Mouse (Mus musculus): Measurements from ENCODE around the gene Paqr9. TPM values are rescaled to one million over a fixed set of nuclear protein-coding genes. Genes with fewer than 3 reads are reported as not detected.

Gene Paqr9
- polyA plus RNA-seq, 1 experiment from 2014 or later = 0.29 TPM

DNA sequence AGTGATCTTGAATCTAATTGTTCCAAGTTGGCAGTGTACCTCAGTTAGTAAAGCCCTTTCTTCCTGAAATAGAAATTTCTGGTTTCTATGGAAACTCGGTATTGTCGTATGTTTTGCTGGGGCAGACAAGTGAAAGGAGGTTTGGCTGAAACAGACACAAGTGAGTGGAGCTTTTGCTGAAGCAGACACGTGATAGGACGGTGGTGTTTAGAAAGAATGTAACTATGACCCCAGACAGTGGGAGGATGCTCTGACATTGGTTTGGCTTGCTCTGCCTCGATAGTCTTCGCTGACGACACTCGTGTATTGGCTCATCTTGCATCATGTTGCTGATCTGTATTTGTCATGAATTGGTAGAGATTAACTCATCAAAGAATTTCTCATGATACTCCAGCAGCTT lies 38.4 kb upstream of the Paqr9 start:
- DNase-seq (ENCODE audit: low spot score) = no peak
- Histone ChIP-seq H3K27ac (replicated peaks; ENCODE audit: low read depth, low read length) (no peak overlapping the region), H3K36me3 (replicated peaks; ENCODE audit: control insufficient read depth, insufficient read depth, low read depth, low read length) (no peaks in the 10 kb centered on the region)

DNA sequence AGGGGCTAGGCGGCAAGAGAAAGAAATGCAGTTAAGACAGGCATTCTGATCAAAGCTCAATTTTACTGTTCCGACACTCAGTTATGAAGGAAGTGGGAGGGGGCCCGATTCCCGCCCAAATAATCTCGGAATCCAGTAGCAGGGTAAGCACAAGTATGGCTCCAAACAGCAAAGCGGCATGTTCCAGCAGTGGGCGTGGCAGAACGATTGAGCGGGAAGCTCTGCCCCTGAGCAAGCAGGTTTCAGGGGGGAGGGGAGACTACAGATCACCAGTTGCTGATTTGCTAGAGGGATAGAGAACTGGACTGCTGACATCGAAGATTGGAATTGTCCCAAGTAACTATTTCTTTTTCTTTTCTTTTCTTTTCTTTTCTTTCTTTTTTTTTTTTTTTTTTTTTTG lies 37.9 kb upstream of the Paqr9 start:
- ATAC-seq (replicated peaks; ENCODE audit: insufficient number of reproducible peaks, low FRiP score, low TSS enrichment, low read depth) = no peak

More for the DNA sequence above, 38.4 kb upstream of the Paqr9 start:
- Histone ChIP-seq H3K9me3 (replicated peaks; ENCODE audit: control insufficient read depth, low read length) (no peaks in the 10 kb centered on the region), H3K4me3 (ENCODE audit: low read depth, low read length) (no peak overlapping the region), H3K4me2 (ENCODE audit: low read depth, low read length) (no peak overlapping the region), H3K27me3 (ENCODE audit: control insufficient read depth, insufficient read depth, low read length) (no peaks in the 10 kb centered on the region), H3K4me1 (ENCODE audit: control insufficient read depth, insufficient read depth, low read length) (no peaks in the 10 kb centered on the region), H3K9ac (replicated peaks; ENCODE audit: low read length) (no peak overlapping the region)
- no peak for ATAC-seq (replicated peaks; ENCODE audit: insufficient number of reproducible peaks, low FRiP score, low TSS enrichment, low read depth)
- WGBS = 91% methylated on average over 8 of the region's 8 CpGs

DNA sequence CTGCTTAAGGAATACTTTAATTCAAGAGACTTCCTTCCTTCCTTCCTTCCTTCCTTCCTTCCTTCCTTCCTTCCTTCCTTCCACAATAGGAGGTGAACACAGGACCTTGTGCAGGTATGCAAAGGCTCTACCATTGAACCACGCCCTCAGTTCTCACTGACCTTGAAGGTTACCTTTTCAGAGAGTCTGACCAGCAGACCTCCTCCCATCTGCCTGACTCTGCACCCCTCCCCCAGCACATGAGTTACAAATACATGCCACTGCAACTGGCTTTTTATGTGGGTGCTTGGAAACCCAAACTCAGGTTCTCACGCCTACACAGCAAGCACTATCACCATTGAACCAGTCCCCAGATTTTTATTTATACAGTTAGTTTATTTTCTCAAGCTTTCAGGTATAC lies 36.9 kb upstream of the Paqr9 start:
- H3K4me2 ChIP-seq (ENCODE audit: low read depth, low read length) = no peak overlapping the region
- no peaks in the 10 kb centered on the region for H3K4me1 ChIP-seq (ENCODE audit: control insufficient read depth, insufficient read depth, low read length)
- no peak for ATAC-seq (replicated peaks; ENCODE audit: insufficient number of reproducible peaks, low FRiP score, low TSS enrichment, low read depth)
- H3K9me3 ChIP-seq (replicated peaks; ENCODE audit: control insufficient read depth, low read length) = no peaks in the 10 kb centered on the region
- no peak overlapping the region for H3K4me3 ChIP-seq (ENCODE audit: low read depth, low read length)
- no peaks in the 10 kb centered on the region for H3K36me3 ChIP-seq (replicated peaks; ENCODE audit: control insufficient read depth, insufficient read depth, low read depth, low read length)
- no peak overlapping the region for H3K9ac ChIP-seq (replicated peaks; ENCODE audit: low read length)
- H3K27me3 ChIP-seq (ENCODE audit: control insufficient read depth, insufficient read depth, low read length) = no peaks in the 10 kb centered on the region
- H3K27ac ChIP-seq (replicated peaks; ENCODE audit: low read depth, low read length) = no peak overlapping the region
- WGBS = 87% methylated on average over 2 of the region's 2 CpGs
- no peak for DNase-seq (ENCODE audit: low spot score)

More for the DNA sequence above, 37.9 kb upstream of the Paqr9 start:
- Histone ChIP-seq H3K9ac (replicated peaks; ENCODE audit: low read length) (no peak overlapping the region), H3K27me3 (ENCODE audit: control insufficient read depth, insufficient read depth, low read length) (no peaks in the 10 kb centered on the region), H3K9me3 (replicated peaks; ENCODE audit: control insufficient read depth, low read length) (no peaks in the 10 kb centered on the region), H3K36me3 (replicated peaks; ENCODE audit: control insufficient read depth, insufficient read depth, low read depth, low read length) (no peaks in the 10 kb centered on the region), H3K4me1 (ENCODE audit: control insufficient read depth, insufficient read depth, low read length) (no peaks in the 10 kb centered on the region), H3K4me2 (ENCODE audit: low read depth, low read length) (no peak overlapping the region), H3K4me3 (ENCODE audit: low read depth, low read length) (no peak overlapping the region), H3K27ac (replicated peaks; ENCODE audit: low read depth, low read length) (no peak overlapping the region)
- DNase-seq (ENCODE audit: low spot score) = peak; percentile 41
- WGBS = 54% methylated on average over 10 of the region's 10 CpGs

DNA sequence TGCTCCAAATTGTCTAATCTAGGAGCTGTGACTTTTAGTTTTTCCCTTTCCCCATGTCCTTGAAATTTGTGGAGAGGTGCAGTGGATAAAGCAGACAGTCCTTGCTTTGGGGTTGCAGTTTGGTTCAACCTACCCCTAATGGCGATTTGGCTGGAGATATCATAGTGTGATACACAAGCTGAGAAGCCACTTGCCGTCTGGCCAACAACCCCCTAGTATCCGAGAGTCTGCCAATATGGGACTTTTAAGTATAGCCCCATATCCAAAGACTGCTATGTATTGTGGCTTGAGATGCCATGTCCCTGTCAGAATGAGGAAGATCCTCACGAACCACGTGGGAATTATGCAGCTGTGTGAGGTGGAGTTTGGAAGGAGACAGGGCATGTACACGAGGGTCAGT lies 34.1 kb upstream of the Paqr9 start:
- Histone ChIP-seq H3K27me3 (ENCODE audit: control insufficient read depth, insufficient read depth, low read length) (no peaks in the 10 kb centered on the region), H3K36me3 (replicated peaks; ENCODE audit: control insufficient read depth, insufficient read depth, low read depth, low read length) (no peaks in the 10 kb centered on the region), H3K9ac (replicated peaks; ENCODE audit: low read length) (no peak overlapping the region), H3K4me3 (ENCODE audit: low read depth, low read length) (no peak overlapping the region), H3K4me2 (ENCODE audit: low read depth, low read length) (no peak overlapping the region), H3K27ac (replicated peaks; ENCODE audit: low read depth, low read length) (no peak overlapping the region), H3K9me3 (replicated peaks; ENCODE audit: control insufficient read depth, low read length) (no peaks in the 10 kb centered on the region), H3K4me1 (ENCODE audit: control insufficient read depth, insufficient read depth, low read length) (no peaks in the 10 kb centered on the region)
- 78% methylated on average over 6 of the region's 6 CpGs for WGBS
- ATAC-seq (replicated peaks; ENCODE audit: insufficient number of reproducible peaks, low FRiP score, low TSS enrichment, low read depth) = no peak
- no peak for DNase-seq (ENCODE audit: low spot score)

DNA sequence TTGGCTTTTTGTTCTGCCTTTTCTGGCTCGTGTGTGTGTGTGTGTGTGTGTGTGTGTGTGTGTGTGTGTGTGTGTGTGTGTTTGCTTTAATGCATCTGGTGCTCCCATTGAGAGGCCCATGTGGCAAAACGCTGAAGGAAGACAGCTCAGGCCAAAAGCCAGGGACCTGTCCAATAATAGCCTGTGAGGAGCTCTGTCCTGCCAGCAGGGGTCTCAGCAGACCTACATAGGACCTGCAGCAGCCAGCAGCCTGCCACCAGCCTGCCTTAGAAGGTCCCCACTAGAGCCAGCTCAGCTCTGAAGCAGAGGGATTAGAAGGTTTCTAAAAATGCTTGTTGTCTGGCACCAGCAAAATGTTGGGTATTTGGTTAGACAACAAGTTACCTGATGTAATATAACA lies 33.5 kb upstream of the Paqr9 start:
- Histone ChIP-seq H3K27ac (replicated peaks; ENCODE audit: low read depth, low read length) (no peak overlapping the region), H3K27me3 (ENCODE audit: control insufficient read depth, insufficient read depth, low read length) (no peaks in the 10 kb centered on the region), H3K4me2 (ENCODE audit: low read depth, low read length) (no peak overlapping the region), H3K4me3 (ENCODE audit: low read depth, low read length) (no peak overlapping the region), H3K9me3 (replicated peaks; ENCODE audit: control insufficient read depth, low read length) (no peaks in the 10 kb centered on the region), H3K4me1 (ENCODE audit: control insufficient read depth, insufficient read depth, low read length) (no peaks in the 10 kb centered on the region), H3K9ac (replicated peaks; ENCODE audit: low read length) (no peak overlapping the region), H3K36me3 (replicated peaks; ENCODE audit: control insufficient read depth, insufficient read depth, low read depth, low read length) (no peaks in the 10 kb centered on the region)
- DNase-seq (ENCODE audit: low spot score) = peak; percentile 34
- 36% methylated on average over 2 of the region's 2 CpGs for WGBS
- ATAC-seq (replicated peaks; ENCODE audit: insufficient number of reproducible peaks, low FRiP score, low TSS enrichment, low read depth) = no peak

DNA sequence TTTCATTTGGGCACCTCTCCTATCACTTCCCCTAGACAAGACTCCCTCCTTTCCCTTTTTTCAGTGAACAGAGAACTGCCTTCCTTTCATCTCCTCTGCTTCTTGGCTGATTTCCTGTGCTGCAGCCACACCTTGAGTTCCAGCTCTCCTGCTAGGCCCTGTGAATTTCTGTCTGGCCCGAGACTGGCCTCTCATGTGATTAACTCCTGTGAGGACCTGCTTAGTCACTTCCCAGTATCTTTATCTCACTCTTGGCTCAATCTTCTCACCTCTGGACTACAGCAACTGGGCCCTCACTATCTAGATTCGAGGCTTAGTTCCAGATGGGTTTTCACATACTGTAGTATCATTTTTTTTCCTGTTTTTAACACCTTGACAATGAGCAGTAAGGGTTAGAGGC lies 31.8 kb upstream of the Paqr9 start:
- no peak for ATAC-seq (replicated peaks; ENCODE audit: insufficient number of reproducible peaks, low FRiP score, low TSS enrichment, low read depth)
- 55% methylated on average over 2 of the region's 2 CpGs for WGBS

DNA sequence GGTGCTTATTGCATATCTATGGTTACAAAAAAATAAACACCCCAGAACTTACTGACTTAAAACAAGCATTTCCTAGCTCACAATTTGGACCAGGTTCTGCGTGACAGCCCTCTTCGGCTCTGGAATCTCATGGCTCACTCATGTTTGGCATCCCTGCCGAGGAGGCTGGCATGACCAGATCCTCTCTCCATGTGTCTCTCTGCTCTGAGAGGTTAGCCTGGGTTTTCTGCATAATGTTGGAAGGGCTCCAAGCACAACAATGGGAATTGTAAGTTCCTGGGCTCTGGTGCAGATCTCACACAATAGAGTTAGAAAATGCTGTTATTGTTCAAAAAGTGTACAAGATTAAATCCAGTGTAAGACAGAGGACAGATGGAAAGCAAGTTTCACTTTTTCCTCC lies 28.3 kb upstream of the Paqr9 start:
- no peak for ATAC-seq (replicated peaks; ENCODE audit: insufficient number of reproducible peaks, low FRiP score, low TSS enrichment, low read depth)
- Histone ChIP-seq H3K27ac (replicated peaks; ENCODE audit: low read depth, low read length) (no peak overlapping the region), H3K4me1 (ENCODE audit: control insufficient read depth, insufficient read depth, low read length) (no peaks in the 10 kb centered on the region), H3K4me2 (ENCODE audit: low read depth, low read length) (no peak overlapping the region), H3K4me3 (ENCODE audit: low read depth, low read length) (no peak overlapping the region), H3K9ac (replicated peaks; ENCODE audit: low read length) (no peak overlapping the region), H3K36me3 (replicated peaks; ENCODE audit: control insufficient read depth, insufficient read depth, low read depth, low read length) (no peaks in the 10 kb centered on the region), H3K9me3 (replicated peaks; ENCODE audit: control insufficient read depth, low read length) (no peaks in the 10 kb centered on the region), H3K27me3 (ENCODE audit: control insufficient read depth, insufficient read depth, low read length) (no peaks in the 10 kb centered on the region)
- DNase-seq (ENCODE audit: low spot score) = no peak
- WGBS = 78% methylated on average over 3 of the region's 3 CpGs

More for the DNA sequence above, 31.8 kb upstream of the Paqr9 start:
- Histone ChIP-seq H3K27ac (replicated peaks; ENCODE audit: low read depth, low read length) (no peak overlapping the region), H3K36me3 (replicated peaks; ENCODE audit: control insufficient read depth, insufficient read depth, low read depth, low read length) (no peaks in the 10 kb centered on the region), H3K4me3 (ENCODE audit: low read depth, low read length) (no peak overlapping the region), H3K4me1 (ENCODE audit: control insufficient read depth, insufficient read depth, low read length) (no peaks in the 10 kb centered on the region), H3K4me2 (ENCODE audit: low read depth, low read length) (no peak overlapping the region), H3K9ac (replicated peaks; ENCODE audit: low read length) (no peak overlapping the region), H3K9me3 (replicated peaks; ENCODE audit: control insufficient read depth, low read length) (no peaks in the 10 kb centered on the region), H3K27me3 (ENCODE audit: control insufficient read depth, insufficient read depth, low read length) (no peaks in the 10 kb centered on the region)
- DNase-seq (ENCODE audit: low spot score) = no peak

DNA sequence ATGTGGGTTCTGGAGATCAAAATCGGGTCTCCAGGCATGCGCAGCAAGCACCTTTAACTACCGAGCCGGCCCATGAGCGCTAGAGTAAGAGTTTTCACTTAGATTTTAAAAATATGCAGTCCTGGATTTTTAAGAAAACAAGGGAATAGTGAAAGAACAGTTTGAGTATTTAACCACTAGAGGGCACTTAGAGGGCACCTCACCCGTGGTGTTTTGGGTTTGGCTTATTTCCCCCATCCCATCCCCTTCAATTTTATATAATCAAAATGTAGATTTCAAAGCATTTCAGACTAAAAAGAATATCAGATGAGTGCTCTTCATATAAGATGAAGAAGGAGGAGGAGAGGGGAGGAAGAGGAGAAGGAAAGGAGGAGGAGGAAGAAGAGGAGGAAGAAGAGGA lies 25.6 kb upstream of the Paqr9 start:
- no peaks in the 10 kb centered on the region for H3K36me3 ChIP-seq (replicated peaks; ENCODE audit: control insufficient read depth, insufficient read depth, low read depth, low read length)
- H3K27me3 ChIP-seq (ENCODE audit: control insufficient read depth, insufficient read depth, low read length) = no peaks in the 10 kb centered on the region
- no peaks in the 10 kb centered on the region for H3K4me1 ChIP-seq (ENCODE audit: control insufficient read depth, insufficient read depth, low read length)
- ATAC-seq (replicated peaks; ENCODE audit: insufficient number of reproducible peaks, low FRiP score, low TSS enrichment, low read depth) (no peak), DNase-seq (ENCODE audit: low spot score) (peak; percentile 51)
- no peak overlapping the region for H3K4me3 ChIP-seq (ENCODE audit: low read depth, low read length)
- H3K9me3 ChIP-seq (replicated peaks; ENCODE audit: control insufficient read depth, low read length) = no peaks in the 10 kb centered on the region
- WGBS = 48% methylated on average over 6 of the region's 6 CpGs
- no peak overlapping the region for H3K27ac ChIP-seq (replicated peaks; ENCODE audit: low read depth, low read length)
- no peak overlapping the region for H3K9ac ChIP-seq (replicated peaks; ENCODE audit: low read length)
- H3K4me2 ChIP-seq (ENCODE audit: low read depth, low read length) = no peak overlapping the region
